Mouse (Mus musculus): ENCODE data around the gene Ctrb1.

The Ctrb1 gene

DNA sequence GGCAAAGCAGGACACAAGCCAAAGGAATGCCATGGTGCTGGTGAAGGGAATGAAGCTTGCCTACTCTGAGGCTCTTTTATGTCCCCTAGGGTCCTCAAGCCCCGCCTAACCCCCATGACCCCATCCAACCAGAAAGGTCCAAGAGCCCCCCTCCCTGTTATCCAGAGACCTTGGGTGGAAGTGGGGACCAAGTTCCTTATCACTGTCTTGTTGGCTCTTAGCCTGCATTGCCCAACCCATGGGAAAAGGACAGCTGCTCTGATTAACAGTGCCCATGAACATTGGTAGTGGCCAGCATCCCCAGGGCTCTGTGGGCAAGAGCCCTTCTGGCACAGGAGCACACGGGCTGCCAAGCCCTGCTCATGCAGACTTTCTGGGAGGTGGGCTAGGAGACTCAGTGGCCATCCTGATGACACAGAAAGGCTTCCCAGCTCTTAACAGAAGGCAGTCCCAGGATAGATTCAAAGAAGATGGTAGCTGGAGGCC lies at the start of gene Ctrb1:
Gene Ctrb1 (minus strand): TSS at position 51 of the 486 bp plus-strand sequence.
- DNase-seq (ENCODE audit: extremely low spot score) = no peak

DNA sequence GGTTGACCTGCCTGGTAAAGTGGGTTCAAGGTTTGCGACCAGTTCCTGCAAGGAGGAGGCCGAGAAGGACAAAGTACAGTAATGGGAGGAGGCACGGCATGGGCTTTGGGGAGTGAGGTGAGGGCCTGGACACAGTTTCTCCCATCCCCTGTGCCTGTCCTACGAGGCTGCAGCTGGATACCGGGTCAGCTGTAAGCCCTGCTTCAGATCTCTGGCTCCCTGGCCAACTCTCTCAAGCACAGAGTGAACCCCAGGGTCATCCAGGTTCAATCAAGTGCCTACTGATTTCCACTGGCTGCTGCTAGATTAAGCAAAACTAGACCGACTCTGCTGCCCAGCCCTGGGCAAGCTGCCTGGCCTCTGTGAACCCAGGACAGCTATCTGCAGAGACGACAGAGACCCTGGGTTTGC lies 49.5 kb upstream of the Ctrb1 start:
- no peak for DNase-seq (ENCODE audit: extremely low spot score)

DNA sequence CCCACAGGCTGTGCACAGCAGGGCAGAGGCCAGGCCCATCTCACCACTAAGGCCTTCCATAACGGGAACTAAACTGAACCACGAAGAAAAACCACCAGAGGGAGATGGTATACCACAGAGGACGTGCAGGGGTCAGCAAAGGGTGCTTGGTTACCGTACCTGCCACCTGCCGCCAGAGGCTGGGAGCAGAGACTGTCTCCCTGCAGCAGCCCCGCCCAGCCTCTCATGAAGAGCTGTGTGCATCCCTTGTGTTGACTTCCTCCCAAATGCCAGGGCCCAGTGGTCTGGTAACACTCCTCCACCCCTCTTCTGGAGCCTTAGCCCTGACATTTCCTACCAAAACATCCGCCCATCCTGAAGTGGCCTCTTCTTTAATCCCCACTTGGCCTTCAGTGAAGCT lies 48.8 kb upstream of the Ctrb1 start:
- DNase-seq (ENCODE audit: extremely low spot score) = no peak

DNA sequence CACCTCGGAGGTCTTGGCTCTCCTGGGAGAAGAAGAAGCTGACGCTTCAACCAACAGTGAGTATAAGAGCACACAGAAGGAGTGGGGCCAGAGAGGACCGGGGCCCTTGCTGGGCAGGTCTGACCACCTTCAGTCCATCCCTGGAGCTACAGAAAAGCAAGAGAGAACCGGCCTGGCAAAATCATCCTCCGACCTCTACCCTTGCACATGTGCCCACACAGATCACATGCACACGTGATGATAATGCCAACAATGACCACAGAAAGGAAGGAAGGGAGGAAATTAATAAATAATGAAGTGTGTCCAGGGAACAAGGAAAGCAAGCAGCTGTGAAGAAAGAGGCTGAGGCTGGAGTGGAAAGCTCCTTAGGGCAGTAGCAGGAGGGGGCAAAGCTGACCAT lies 48.1 kb upstream of the Ctrb1 start:
- DNase-seq (ENCODE audit: extremely low spot score) = no peak

DNA sequence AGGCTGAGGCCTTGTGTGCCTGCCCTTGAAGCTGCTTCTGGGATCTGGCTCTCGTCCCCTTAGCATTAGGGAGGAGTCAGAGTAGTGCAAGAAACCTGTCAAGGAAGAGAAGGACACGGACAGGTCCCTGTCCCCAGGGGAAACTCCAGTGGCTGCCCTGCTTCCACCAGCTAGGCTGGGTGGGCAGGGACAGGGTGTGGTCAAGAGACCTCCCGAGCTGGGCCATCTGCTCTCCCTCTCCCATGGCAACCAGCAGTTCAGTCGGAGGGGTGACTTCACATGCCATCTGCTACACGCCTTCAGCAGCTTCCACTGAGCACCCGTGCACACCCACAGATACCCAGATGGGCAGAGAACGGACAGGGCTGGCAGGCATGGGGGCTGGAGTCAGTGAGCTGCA lies 45.5 kb upstream of the Ctrb1 start:
- DNase-seq (ENCODE audit: extremely low spot score) = no peak

DNA sequence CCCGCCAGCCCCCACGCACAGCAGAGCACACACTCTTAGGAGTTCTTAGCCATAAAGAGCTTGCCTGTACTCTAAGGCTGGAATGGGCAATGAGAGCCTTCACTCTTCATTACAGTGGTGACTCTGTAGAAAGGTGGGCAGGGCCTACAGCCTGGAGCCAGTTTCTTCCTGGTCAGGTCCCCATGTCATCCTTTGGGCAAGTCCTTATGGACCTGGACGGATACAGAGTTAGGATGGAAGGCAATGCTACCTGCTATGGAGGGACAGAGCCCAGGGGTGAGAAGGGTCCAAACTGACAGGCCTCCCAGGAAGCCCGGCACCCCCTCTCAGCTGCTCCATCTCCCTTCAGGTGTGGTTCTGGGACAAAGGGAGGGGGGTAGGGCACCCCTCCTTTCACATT lies 45.0 kb upstream of the Ctrb1 start:
- DNase-seq (ENCODE audit: extremely low spot score) = no peak

DNA sequence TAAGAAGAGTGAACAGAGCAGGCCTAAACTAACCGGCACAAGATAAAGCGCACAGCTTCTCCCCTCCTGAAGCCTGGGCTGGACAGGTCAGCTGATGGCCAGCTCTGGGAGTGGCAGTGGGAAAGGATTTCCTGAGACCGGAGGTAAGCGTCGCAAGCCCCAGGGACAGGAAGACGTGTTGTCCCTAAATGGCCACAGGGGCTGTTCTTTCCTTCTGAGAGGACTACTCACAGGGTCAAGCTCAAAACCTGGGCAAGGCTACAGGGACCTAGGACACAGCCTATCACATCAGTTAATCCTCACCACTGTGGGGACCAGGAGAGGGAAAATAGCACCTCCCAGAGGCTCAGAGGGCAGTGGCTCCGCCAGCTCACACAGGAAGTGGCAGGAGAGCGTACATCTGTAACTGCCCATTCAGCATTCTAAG lies 44.5 kb upstream of the Ctrb1 start:
- DNase-seq (ENCODE audit: extremely low spot score) = no peak

DNA sequence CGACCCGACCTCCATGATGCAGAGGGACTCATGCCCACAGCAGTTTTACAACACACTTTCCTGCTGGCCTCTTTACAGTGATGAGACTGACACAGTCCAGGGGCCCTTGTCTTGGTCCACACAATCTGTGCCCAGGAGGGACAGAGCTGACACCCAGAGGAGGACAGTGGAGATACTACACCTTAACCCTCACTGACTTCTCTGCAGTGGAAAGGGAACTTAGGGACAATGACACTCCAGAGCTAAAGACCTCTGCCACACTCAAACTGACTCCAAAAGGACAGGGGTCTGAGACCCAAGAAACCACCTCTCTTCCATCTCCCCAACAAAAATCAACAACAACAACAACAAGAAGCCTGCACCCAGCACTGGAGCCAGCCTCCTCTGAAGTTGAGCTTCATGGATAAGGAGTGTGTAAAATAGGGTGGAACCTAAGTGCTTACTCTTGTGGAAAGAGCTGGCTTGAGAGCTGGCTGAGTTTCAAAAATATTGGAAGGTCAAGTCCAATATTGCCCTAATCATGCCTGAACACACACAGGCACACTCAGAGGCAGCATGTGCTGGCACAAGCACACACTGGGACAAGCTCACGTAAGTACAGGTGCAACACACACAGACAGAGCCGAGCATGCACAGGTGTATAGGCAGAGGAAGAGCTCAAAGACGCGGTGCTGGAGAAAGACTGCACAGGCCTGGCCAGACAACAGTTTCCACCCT lies 43.6 kb upstream of the Ctrb1 start:
- no peak for DNase-seq (ENCODE audit: extremely low spot score)

DNA sequence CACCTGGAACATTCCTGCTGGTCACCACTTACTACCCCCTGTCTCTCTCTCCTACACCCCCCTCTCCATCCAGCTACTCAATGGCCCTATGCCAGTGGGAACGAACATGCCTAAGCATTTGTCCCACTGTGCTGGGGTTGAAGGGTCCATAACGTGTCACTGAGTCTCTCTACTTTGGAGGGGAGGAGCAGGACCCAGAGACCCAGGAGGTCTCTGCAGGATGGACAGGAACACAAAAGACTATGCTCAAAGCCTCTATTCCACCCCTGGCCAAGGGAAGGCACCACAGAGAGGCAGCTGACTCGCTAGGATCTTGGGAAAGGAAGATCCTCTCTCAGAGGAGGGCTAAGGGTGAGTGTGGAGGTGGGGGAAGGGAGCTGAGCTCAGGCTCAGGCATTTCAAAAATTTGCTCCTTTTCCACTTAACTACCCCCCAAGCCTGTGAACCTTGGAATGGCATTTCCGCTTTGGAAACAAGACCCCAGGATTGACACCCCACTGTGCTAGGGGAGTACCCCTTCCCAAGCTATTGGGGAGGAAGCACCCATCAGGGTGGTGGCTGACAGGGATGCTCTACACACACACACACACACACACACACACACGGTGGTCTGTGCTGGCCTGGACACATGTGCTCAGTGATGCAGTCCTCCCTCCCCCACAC lies 42.9 kb upstream of the Ctrb1 start:
- peak; percentile 74 for DNase-seq (ENCODE audit: extremely low spot score)

DNA sequence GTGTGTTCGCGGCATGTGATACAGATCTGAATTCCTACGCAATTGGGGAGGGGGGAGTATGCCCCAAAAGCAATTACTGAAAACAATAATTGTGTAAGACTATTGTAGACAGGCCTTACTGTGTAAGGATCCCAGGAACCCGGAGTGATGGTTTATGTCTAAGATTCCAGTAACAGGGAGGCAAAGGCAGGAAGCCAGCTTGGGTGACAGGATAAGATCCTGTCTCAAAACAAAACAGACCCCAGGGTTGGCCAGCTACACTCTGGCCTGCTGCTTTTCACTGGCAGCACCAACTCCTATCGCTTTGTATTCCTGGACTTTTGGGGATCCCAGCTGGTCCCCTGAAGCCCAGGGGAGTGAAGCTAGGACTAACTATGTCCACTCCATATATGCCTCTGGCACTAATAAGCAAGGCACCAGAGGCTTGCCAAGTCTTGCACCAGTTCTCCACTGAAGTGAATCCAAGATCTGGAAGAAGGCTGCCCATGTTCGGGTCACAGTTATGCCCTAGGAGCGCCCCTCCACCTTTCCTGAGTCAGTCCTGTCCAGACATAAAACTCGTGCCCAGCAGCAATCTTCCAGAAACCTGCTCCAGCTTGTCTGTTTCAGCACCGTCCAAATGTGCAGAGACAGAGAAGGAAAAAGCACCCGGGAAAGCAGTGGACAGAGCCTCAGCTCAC lies 41.7 kb upstream of the Ctrb1 start:
- no peak for DNase-seq (ENCODE audit: extremely low spot score)

DNA sequence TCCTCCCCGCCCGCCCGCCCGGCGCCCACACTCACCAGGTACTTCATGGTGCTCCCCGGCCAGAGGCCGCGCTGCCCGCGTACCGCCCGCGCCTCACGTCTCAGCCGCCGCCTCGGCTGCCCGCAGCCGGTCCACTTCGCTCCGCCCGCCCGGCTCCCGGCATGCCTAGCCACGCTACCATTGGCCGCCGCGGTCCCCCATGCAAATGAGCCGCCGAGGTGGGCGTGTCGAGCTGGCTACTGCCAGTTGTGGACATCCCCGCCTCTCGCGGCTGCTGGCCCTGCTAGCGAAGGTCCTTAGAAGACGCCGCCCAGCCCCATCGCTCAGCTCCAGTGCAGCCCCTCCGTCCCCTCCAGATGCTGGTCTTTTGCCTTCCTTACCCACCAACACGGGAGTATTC lies 41.2 kb upstream of the Ctrb1 start:
- DNase-seq (ENCODE audit: extremely low spot score) = peak; percentile 97

DNA sequence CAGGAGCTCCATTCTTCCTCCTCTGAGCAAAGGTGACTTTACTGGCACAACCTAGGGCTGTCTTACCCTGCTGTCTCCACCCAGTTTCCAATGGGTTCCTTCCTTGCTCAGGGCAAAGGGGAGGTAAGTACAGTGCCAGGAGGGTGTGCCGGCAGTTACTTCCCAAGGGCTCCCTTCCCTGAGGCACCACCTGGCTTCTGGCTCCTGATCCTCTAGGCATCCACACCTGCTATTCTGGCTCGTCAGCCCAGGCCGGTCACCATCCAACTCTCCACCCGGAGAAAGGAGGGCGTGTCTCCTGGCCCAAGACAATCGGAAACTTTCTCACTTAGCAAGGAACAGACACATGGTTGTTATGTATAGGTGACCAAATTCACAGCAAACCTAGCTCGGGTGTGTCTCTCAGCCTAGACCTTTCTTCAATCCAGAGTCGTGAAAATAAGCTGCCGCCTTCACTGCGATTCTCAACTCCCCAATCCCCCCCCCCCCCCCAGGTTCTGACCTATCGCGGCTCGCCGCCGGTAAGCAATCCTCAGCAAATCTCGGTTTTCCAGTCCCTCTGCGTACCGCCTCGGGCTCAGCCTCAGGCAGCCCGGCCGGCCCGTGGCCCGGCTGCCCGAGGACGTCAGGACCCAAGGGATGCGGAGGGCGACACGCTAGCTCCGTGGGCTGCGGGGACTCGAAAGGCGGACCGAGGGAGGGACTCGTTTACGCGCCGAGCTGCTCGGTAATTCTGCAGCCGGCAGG lies 40.6 kb upstream of the Ctrb1 start:
- peak; percentile 44 for DNase-seq (ENCODE audit: extremely low spot score)

DNA sequence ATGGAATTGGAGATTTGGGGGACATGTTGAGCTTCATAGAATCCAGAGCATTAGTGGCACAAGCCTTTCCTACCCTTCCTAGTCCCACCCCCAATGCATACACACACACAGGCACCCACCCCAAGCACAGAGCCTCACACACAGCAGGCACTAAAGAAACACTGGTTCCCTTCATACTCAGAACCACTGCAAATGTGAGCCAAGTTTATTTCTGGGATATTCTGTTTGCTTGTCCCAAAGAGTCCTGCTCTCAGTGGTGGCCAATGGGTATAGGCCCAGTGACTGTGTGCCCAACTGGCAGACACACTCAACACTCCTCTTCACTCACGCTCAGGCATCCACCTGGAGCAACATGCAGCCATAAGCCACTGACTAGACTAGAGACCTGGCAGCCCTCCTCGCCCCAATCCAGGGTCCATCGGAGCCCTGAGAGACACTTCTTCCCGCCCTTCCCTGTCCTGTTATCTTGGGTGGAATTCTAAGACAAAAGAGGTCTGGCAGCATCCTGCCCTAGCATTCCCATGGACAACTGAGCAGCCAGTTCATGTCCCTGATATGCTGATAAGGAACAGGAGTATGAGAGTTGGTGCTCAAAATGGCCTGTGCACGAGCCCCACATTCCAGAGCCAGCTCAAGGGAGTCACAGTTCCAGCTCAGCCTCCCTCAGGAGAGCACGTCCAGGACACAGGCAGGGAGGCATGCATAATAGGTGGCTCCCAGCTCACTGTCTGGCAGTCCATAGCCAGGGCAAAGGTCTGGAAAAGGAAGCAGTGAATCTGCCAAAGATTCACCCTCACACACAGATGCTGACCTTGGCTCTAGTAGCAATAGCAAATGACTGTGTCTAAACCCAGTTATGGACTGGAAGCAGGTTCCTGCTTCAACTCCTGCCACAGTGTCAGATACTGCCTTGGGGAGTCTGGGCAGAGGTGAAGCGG lies 38.7 kb upstream of the Ctrb1 start:
- DNase-seq (ENCODE audit: extremely low spot score) = no peak

DNA sequence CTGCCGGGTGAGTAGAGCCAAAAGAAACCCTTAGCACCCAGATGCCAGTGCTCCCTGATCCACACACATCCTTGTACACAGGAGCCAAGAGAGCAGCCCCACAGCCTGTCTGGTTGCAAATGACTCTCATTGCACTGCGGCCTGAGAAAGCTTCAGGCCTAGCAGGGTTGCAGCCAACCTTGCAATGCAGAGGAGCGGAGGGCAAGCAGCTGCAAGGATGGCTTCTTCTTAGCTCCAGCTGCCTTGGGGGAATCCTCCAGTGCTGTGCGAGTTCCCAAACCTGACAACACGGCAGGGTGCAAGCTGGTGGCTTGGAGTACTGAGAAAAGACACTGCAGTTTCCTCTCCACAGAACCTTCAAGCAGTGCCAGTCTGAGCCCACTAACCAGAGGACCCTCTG lies 37.7 kb upstream of the Ctrb1 start:
- DNase-seq (ENCODE audit: extremely low spot score) = no peak

DNA sequence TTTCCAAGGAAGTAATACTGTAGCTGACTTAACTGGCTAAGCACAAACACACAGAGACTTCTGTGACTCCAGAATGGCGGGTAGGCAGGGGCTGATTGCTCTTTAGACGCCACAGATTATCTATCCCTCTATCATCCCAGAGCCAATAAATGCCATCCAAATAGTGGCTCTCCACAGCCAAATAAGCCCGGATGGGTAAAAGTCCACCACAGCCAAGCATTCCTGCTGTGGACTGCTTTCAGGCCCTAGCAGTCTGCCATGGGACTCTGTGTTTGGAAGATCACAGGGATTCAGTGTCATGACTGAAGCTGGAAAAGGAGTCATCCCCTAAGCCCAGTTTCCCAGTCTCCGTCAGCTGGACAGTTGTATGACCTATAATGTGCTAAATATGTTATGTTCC lies 36.7 kb upstream of the Ctrb1 start:
- no peak for DNase-seq (ENCODE audit: extremely low spot score)

DNA sequence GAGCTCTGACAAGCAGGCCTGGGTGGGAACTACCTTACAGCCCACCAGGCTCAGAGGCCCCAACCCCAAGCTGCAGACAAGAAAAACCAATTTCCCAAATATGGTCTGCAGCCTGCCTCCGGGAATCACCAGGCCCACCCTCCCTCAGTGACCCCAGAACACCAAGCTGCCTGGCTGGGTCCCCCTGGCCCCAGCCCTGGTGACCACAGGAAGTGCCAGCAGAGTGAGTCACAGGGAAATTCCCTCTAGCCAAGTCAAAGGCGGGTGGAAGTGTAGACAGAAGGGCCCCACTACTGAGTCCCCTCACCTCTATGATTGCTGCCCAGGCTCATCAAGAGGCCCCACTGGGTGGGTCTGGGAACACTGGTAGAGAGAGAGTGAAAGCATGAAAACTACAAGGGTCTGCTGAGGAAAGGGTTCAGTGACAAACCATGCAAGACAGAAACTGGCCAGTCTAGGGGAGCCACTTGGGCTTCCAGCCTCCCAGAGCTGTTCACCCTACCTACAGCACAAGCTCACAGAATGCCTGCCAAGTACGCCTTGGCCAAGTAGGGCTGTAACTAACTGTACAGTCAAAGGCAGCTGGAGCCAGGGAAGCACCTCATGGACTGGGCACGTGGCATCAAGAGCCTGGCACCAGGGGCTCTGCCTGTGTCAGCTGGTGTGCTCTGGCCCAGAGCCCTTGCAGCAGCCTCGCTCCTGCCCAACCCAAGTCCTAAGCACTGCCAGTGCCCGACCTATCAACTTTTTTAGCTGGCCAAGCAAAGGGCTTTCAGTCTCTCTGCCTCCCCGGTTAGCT lies 35.5 kb upstream of the Ctrb1 start:
- peak; percentile 40 for DNase-seq (ENCODE audit: extremely low spot score)

DNA sequence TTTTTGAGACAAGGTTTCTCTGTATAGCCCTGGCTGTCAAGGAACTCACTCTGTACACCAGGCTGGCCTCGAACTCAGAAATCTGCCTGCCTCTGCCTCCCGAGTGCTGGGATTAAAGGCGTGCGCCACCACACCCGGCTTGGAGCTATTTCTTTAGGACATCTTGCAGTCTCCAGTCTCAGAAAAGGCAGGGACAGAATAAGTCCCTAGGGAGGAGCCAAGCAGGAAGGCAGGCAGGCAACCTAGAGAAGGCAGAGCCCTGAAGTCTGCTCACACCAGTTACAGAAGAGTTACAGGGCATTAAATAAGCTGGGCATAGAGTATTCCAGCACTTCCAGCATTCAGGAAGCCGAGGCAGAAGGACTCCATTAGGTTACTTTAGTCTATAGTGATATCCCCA lies 34.5 kb upstream of the Ctrb1 start:
- DNase-seq (ENCODE audit: extremely low spot score) = no peak

DNA sequence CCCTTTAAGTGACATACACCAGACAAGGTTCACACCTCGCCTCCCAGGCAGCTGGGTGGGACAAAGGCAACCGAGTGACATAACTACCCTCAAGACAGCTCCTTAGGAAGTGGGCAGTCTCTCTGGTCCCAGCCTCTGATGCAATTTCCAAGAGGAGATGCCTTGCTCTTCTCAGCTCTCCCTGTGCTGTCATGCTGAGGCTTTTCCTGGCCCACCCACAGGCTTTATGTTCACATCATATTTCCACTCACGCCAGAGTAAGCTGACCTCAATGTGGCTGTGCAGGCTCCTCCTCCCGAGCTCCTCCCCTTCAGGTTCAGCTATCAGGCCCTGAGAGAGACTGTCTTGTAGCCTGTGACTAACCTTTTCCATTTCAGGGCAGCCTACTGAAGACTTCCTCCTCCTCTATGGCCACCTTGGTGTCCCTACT lies 29.3 kb upstream of the Ctrb1 start:
- DNase-seq (ENCODE audit: extremely low spot score) = no peak

DNA sequence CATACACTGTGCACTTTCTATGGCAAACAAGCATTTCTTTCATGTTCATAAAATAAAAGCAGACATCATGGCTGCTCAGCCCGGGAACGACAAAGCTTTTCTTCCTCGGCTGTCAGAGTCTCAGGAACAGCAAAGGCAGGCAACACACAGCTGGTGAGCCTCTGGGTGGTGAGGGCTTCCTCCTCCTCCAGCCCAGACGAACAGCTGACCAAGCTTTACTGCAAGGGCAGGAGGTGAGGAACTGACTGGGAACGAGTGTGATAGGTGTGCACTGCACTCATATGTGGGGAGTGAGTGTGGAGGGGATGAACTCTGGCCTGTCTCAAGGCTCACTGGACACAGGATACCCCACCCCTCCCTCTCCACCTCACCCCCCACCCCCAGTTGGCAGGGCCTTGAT lies 28.1 kb upstream of the Ctrb1 start:
- no peak for DNase-seq (ENCODE audit: extremely low spot score)

DNA sequence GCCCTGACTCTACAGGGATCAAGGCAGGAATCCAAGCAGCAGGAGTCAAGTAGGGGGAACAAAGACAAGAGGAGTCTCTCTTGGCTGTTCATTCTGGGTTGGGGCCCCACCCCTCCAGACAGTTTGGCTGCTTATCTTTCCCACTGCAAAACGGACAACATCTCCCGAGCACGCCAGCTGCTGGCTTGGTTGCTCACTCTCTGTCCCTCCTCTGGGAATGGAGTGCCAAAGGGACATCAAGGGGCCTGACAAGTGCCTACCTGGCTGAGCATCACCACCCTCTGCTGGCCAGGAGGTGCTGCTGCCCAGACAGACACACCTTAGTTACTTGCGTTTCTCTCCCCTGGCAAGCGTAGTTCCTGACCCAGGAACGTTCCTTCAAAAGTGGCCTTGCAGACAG lies 27.1 kb upstream of the Ctrb1 start:
- DNase-seq (ENCODE audit: extremely low spot score) = no peak
